Mouse (Mus musculus) liver, adult (tissue): ENCODE measurements around the gene Kazn.

Experiments used
- GATA4 ChIP-seq: IDR thresholded peaks from 2 replicates; pipeline ENCODE4 v1.6.1; 2014; ENCODE audit warnings: mild to moderate bottlenecking, low read length; ENCODE audit not compliant: insufficient replicate concordance

Kazn gene

DNA sequence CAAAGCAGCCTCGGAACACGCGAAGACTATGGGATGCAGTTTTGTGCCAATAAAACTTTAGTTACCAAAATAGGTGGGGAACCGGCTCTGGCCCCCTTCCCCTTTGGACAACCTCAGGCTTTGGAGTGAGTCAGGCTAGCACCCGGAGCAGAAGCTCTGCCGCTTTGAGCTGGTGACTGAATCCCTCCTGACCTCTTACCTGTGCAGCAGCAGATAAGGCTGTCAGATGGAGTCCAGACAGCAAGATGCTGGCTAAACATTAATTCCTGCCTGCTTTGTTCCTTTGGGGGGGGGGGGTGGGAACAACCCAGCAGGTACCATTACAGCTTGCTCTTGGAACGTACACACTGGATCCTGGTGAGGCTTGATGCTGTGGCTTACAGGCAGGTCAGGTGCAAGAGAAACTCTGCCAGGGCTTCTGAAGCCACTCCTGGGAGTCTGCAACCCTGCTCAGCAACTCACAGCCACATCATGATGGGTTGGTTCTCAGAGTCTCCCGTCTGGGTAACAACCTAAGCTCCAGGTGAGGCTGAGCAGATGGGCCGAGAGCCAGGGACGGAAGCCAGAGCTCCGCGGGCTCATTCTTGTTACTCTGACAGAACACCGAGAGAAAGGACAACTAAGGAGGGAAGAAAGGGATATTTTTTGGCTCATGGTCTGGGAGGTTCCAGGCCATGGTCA lies 54.2 kb downstream of the Kazn start:
- TF ChIP-seq GATA4: no peak

DNA sequence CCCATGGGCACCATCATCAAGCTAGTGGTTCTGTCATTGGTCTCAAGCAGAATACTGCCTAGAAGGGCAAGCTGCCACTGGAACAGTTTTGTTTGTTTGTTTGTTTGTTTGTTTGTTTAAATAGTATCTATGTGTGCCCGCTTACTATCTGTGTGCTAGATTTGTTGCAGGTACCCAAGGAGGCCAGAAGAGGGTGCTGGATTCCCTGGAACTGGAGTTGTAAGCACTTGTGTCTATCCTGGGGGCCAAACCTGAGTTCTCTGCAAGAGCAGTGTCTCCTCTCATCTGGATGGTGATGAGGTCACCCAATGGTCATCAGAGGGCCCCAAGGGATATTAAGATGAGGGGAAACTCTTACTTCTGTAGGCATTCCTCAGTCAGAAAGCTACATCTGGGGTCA lies 55.6 kb downstream of the Kazn start:
- TF ChIP-seq GATA4: no peak

GRCm38 (mm10) chr4:142183015-142183414 lies 56.2 kb downstream of the Kazn start:
- TF ChIP-seq GATA4: no peak

DNA sequence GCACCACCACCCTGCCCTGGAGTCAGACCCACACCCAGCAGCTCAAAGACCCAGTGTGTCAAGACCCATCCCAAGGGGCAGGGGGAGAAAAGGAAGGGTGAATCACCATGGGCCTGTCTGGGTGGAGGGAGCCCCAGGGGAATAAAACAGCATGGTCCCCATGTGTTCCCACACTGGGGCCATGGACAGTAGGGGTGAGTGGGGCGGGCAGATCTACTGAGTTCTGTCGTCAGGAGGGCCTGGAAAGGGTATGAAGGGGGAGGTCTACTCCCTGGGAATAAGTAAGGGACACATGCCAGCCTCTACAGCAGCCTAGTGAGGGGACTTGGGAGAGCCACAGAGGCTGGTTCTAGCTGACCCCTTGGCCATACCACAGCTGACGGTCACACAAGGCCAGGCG lies 57.6 kb downstream of the Kazn start:
- no peak for TF ChIP-seq GATA4

- TF ChIP-seq GATA4: no peak
These were observed 58.3 kb downstream of the Kazn start for GRCm38 (mm10) chr4:142180874-142181273.

- no peak for TF ChIP-seq GATA4
These were observed 58.9 kb downstream of the Kazn start for GRCm38 (mm10) chr4:142180289-142180688.

DNA sequence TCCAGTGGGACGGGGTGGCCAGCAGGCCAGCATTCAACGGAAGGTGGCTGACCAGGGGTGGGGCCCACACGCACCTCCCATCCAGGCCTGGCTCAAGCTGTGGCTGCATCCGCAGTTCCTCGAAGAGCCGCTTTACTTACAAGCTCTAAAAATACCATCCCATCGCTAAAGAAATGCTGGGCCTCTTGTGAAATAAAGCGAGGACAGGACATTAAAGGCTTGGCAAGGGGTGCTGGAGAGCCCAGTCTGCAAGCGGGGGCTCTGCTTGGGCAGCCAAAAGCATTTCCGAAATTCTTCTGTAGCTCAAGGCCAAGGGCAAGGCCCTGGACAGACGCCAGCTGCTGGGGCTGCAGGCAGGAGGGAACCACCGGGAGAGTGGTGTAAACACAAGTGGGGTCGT lies 59.7 kb downstream of the Kazn start:
- no peak for TF ChIP-seq GATA4

DNA sequence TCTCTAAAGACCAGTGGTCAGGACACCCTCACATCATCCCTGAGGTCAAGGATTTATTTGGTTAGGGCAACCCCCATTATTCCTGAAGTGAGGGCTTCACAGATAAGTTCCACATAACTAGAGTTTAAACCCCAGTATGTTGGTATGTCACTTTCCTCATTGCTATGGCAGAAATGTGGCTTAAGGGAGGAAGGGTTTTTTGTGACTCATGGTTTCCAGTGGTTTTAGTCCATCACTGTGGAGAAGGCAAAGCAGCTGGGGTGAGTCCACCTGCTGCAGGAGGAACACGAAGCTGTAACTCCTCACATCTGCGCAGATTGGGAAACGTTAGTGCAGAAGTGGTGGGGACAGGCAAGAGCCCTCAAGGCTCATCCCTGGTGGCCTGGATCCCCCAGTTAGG lies 62.5 kb downstream of the Kazn start:
- TF ChIP-seq GATA4: no peak

GRCm38 (mm10) chr4:142173981-142174485 lies 65.2 kb downstream of the Kazn start:
- no peak for TF ChIP-seq GATA4

DNA sequence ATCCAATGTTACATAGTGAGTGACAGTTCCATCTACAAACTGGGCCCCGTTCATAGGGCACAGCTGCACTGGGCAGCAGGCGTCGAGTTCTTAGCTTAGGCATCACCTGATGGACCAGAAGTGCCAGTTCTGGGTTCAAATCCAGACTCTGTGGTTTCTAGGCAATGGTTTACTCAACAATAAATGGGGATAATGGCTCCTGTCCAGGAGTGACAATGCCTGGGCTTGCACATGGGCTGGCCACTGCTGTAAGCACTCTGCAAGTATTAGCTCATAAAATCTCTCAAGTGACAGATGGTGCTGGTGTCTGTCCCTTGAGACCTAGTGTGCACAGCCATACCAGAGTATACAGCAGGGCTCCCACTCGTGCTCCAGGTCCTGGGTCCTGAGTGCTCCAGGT lies 66.3 kb downstream of the Kazn start:
- no peak for TF ChIP-seq GATA4

DNA sequence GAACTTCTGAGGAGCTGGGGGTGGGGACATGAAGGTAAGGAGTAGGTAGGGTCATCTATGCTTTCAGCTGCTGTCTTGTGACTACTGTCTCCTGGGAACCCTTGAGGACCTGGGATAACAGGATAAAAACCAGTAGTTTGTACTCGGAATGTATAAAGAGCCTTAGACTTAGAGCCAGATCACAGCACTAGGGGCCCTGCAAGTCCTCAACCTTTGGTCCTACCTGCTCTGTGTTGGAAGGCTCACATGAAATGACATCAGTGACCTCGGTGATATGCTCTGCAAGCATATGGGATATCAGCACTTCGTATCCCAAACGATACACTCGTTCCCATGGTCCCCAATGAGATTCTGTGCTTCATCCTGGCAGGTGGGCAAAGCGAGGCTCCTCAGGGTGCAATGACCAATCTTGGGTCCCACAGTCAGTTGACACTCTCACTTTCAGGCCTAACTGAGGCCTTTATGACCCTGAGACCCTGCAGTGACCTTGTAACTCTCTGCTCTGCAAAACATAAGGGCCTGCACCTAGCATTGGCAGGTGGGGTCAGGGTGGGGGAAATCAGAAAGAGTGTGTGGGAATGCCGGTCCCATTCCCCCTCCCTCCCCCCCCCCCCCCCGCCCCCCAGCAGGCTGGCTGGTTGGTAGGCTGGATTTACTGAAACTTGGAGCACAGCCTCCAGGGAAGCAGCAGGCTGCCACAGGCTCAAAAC lies 67.3 kb downstream of the Kazn start:
- no peak for TF ChIP-seq GATA4

- no peak for TF ChIP-seq GATA4
These were observed 68.1 kb downstream of the Kazn start for GRCm38 (mm10) chr4:142170882-142171768.

DNA sequence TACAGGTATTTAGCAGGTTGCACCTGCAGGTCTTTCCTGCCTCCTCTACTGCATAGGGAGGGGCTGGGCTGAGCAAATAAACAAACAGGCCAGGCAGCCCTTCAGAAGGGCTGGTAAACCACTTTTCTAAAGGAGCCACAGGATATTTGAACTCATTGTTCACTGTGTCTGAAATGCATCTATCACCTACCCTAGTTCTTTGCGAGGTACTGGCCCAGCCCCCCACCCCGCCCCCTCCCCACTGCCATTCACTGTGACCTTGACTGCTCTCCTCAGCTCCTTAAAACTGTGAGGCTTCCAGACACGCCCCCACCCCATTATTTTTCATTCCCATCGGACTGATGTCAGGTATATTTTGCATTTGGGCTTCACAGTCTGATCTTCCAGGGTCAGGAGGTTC lies 69.6 kb downstream of the Kazn start:
- no peak for TF ChIP-seq GATA4

DNA sequence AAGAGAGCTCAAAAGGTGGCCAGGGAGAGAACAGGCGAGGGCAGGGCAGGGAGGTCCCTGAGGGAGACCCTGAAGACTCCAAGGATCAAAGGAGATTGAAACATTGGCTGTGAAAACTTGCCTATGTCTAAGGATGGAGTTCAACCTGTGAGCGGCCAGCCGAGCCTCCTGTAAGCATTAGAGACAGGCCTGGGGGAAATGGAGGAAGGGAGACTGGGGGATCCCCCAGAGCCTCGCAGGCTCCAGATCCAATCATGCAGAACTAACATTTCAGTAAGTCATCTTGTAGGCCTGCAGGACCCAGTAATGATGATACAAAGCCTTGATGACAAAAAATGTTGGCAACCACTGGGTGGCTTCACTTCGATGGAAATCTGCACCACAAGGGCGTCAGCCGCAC lies 70.8 kb downstream of the Kazn start:
- TF ChIP-seq GATA4: no peak

GRCm38 (mm10) chr4:142165835-142166701 lies 73.1 kb downstream of the Kazn start:
- TF ChIP-seq GATA4: peak; percentile 98
